Mouse (Mus musculus) ES-E14 (cell line): ENCODE data around the gene Fmo3. TPM values are rescaled to one million over a fixed set of nuclear protein-coding genes. Genes with fewer than 3 reads are reported as not detected.

Experiments used
- DNase-seq: peaks from one replicate; pipeline ENCODE4 v3.0.0-alpha.2; 2013; ENCODE audit warnings: low read depth, low spot score
- H3K27ac ChIP-seq: 2 replicates; pipeline ENCODE4 v1.5.1; 2012; ENCODE audit warnings: low read depth, mild to moderate bottlenecking, low read length, moderate library complexity, mixed read lengths; ENCODE audit not compliant: poor library complexity, insufficient read depth, severe bottlenecking
- H3K36me3 ChIP-seq: 2 replicates; pipeline ENCODE4 v1.6.1; 2012; ENCODE audit warnings: mild to moderate bottlenecking, low read length, moderate library complexity, mixed read lengths; ENCODE audit not compliant: control insufficient read depth, poor library complexity, insufficient read depth, severe bottlenecking
- H3K4me1 ChIP-seq, 2 experiments: fragments of 150-350 bp in 1 of 2; sonication (generic) in 1 of 2; 2 replicates each; pipeline ENCODE4 v1.6.1; 2012; ENCODE audit warnings: low read length in 2 of 2, mild to moderate bottlenecking in 1 of 2, mixed read lengths in 1 of 2; ENCODE audit not compliant: control insufficient read depth in 2 of 2, insufficient read depth in 2 of 2, poor library complexity in 1 of 2
- H3K4me3 ChIP-seq, 2 experiments: fragments of 150-350 bp in 1 of 2; sonication (generic) in 1 of 2; 2 replicates each; pipeline ENCODE4 v1.5.1; 2012; ENCODE audit warnings: low read length in 2 of 2, low read depth in 1 of 2, mild to moderate bottlenecking in 1 of 2, mixed read lengths in 1 of 2; ENCODE audit not compliant: insufficient read depth in 1 of 2, poor library complexity in 1 of 2, severe bottlenecking in 1 of 2
- H3K9ac ChIP-seq: 2 replicates; pipeline ENCODE4 v1.6.1; 2012; ENCODE audit warnings: low read depth, mild to moderate bottlenecking, low read length, mixed read lengths; ENCODE audit not compliant: poor library complexity, insufficient read depth, severe bottlenecking
- H3K9me3 ChIP-seq: fragments of 150-350 bp; sonication (generic); 2 replicates; pipeline ENCODE4 v1.6.1; 2012; ENCODE audit warnings: low read depth, mild to moderate bottlenecking, low read length; ENCODE audit not compliant: control insufficient read depth, insufficient read depth
- CHD2 ChIP-seq: IDR thresholded peaks from 2 replicates; pipeline ENCODE4 v1.6.1; 2014; ENCODE audit warnings: mild to moderate bottlenecking, low read depth, low read length, inconsistent platforms
- HCFC1 ChIP-seq: IDR thresholded peaks from 2 replicates; pipeline ENCODE4 v1.6.1; 2012; ENCODE audit warnings: low read length, inconsistent platforms, borderline replicate concordance; ENCODE audit not compliant: insufficient read depth
- MAFK ChIP-seq: IDR thresholded peaks from 2 replicates; pipeline ENCODE4 v1.6.1; 2014; ENCODE audit warnings: mild to moderate bottlenecking, low read depth, low read length, inconsistent platforms; ENCODE audit not compliant: insufficient read depth
- ZC3H11A ChIP-seq: IDR thresholded peaks from 2 replicates; pipeline ENCODE4 v1.6.1; 2012; ENCODE audit warnings: low read depth, mild to moderate bottlenecking, inconsistent platforms, low read length, borderline replicate concordance
- ZNF384 ChIP-seq: IDR thresholded peaks from 2 replicates; pipeline ENCODE4 v1.6.1; 2012; ENCODE audit warnings: low read depth, low read length, inconsistent platforms
- in situ Hi-C, 2 experiments: fragments of 600-800 bp; cut with MboI; formaldehyde crosslinking; loops; one replicate each; pipeline ENCODE4 v1.15.1; 2025; ENCODE audit warnings: low sequenced_read_pairs in 2 of 2, inconsistent platforms in 1 of 2; ENCODE audit not compliant: unreplicated experiment in 2 of 2
- total RNA-seq: library from RNA; depleted of rRNA; stranded (reverse); fragments of 300-350 nt; gene quantifications from 2 replicates; pipeline ENCODE4 v1.2.3, GENCODE M21; 2012

The Fmo3 gene
- total RNA-seq, 1 experiment, result not detected

- in situ Hi-C loops, result no loop called here
- Histone ChIP-seq H3K4me1 (no peaks in the 10 kb centered on the region), H3K27ac (no peak overlapping the region), H3K9ac (no peak overlapping the region), H3K9me3 (no peaks in the 10 kb centered on the region), H3K4me3 (no peak overlapping the region), H3K36me3 (no peaks in the 10 kb centered on the region)
- DNase-seq, result no peak
- TF ChIP-seq ZC3H11A (no peak), CHD2 (no peak), MAFK (no peak), HCFC1 (no peak), ZNF384 (no peak)
Measured at GRCm38 (mm10) chr1:162938696-162939351, 45.5 kb downstream of the Fmo3 start.

- no peak for DNase-seq
- Histone ChIP-seq H3K9ac (no peak overlapping the region), H3K9me3 (no peaks in the 10 kb centered on the region), H3K4me1 (no peaks in the 10 kb centered on the region), H3K4me3 (no peak overlapping the region), H3K27ac (no peak overlapping the region), H3K36me3 (no peaks in the 10 kb centered on the region)
- TF ChIP-seq ZC3H11A (no peak), HCFC1 (no peak), MAFK (no peak), CHD2 (no peak), ZNF384 (no peak)
- in situ Hi-C loops, result no loop called here
Measured at GRCm38 (mm10) chr1:162937970-162938695, 46.2 kb downstream of the Fmo3 start.

GRCm38 (mm10) chr1:162937415-162937814 is 46.9 kb downstream of the Fmo3 start, which contains the start of gene Fmo6:
Gene Fmo6 (minus strand): TSS chr1:162937515.
- Histone ChIP-seq H3K9ac (no peak within 1 kb of the TSS), H3K4me1 (no peaks in the 10 kb centered on the region), H3K4me3 (no peak within 1 kb of the TSS), H3K9me3 (no peaks in the 10 kb centered on the region), H3K36me3 (no peaks in the 10 kb centered on the region), H3K27ac (no peak within 1 kb of the TSS)
- DNase-seq, result no peak
- in situ Hi-C loops, result no loop called here
- TF ChIP-seq ZNF384, result no peak
- no peak for TF ChIP-seq HCFC1
- no peak for TF ChIP-seq MAFK
- no peak for TF ChIP-seq ZC3H11A
- TF ChIP-seq CHD2, result no peak

- H3K9ac ChIP-seq, result no peak overlapping the region
- H3K27ac ChIP-seq, result no peak overlapping the region
- no peak for DNase-seq
- no peak overlapping the region for H3K4me3 ChIP-seq
- TF ChIP-seq MAFK (no peak), HCFC1 (no peak), ZNF384 (no peak), ZC3H11A (no peak)
- no peaks in the 10 kb centered on the region for H3K9me3 ChIP-seq
- H3K4me1 ChIP-seq, result no peaks in the 10 kb centered on the region
- H3K36me3 ChIP-seq, result no peaks in the 10 kb centered on the region
- in situ Hi-C loops, result no loop called here
Measured at GRCm38 (mm10) chr1:162934374-162935012, 49.8 kb downstream of the Fmo3 start.
